ENCODE assay signal across 8 mouse cellular contexts in genomic region chr2:167219154-167219775, GRCm38 (mm10). TPM values are rescaled to one million over a fixed set of nuclear protein-coding genes. Genes with fewer than 3 reads are reported as not detected.
DNase-seq lines count a peak whose midpoint lies in the region; ATAC-seq and TF ChIP-seq lines count a peak whose summit lies in the region.

No protein-coding gene starts in this region.

- H3K36me3 ChIP-seq in hindbrain, embryonic 16.5 days (ENCODE audit: control insufficient read depth, insufficient read depth, low read length): no peaks in the 10 kb centered on the region

- no peaks in the 10 kb centered on the region; the same call in 1 of the 2 replicates for H3K4me1 ChIP-seq in hindbrain, embryonic 16.5 days (ENCODE audit: control insufficient read depth, insufficient read depth, low read depth, low read length)

- POLR2A ChIA-PET in Patski (lab: Charles Lee): no interaction called here

- ATAC-seq in Patski: peak; percentile 51
- peak; percentile 94 for ATAC-seq in hindbrain, embryonic 16.5 days
- ATAC-seq in megakaryocyte-erythroid progenitor cell, adult 5-6 weeks (replicated peaks; ENCODE audit: low FRiP score, low TSS enrichment, poor library complexity, severe bottlenecking): peak; percentile 77

- in situ Hi-C loops in Patski (cut with MboI; ENCODE audit: low pct_unique_long_range_greater_than_20kb): no loop called here

- no peak for DNase-seq in Patski (ENCODE audit: low read depth, low spot score)
- DNase-seq in cerebellum, adult 8-10 months: peak; percentile 84
- peak; percentile 78 to 96 for DNase-seq in frontal cortex, adult 2 months (ENCODE audit: extremely low spot score in 1 of 2, low spot score in 1 of 2)
- peak; percentile 78 for DNase-seq in left cerebral cortex, adult 11 months (ENCODE audit: low spot score)
- DNase-seq in right cerebral cortex, postnatal 25 days: peak; percentile 86
- peak; percentile 74 for DNase-seq in urinary bladder, postnatal 25 days (ENCODE audit: low spot score)

- peaks cover 12% of the 10 kb centered on the region for H3K27me3 ChIP-seq in Patski
- no peaks in the 10 kb centered on the region for H3K27me3 ChIP-seq in hindbrain, embryonic 16.5 days (replicated peaks; ENCODE audit: control insufficient read depth, insufficient read depth, low read length)

- H3K9me3 ChIP-seq in hindbrain, embryonic 16.5 days (ENCODE audit: control insufficient read depth, low read length): no peaks in the 10 kb centered on the region

- peak; percentile 83 for TF ChIP-seq CTCF in Patski (IDR thresholded peaks at IDR 0.05)

- H3K9ac ChIP-seq in hindbrain, embryonic 16.5 days (ENCODE audit: low read depth, low read length): peak overlapping the region; percentile 57

- CTCF ChIA-PET in Patski (lab: Charles Lee): interaction anchor here (0.8 to 5.6 kb wide), 7 partner anchors 9 to 200 kb away, joined by 3 to 88 read pairs (median 5); no protein-coding TSS in a partner anchor

- H3K4me3 ChIP-seq in hindbrain, embryonic 16.5 days (ENCODE audit: low read length): no peak overlapping the region

- 44% methylated on average over 8 of the region's 8 CpGs for WGBS in hindbrain, embryonic 16.5 days

- no peak overlapping the region for H3K27ac ChIP-seq in hindbrain, embryonic 16.5 days (ENCODE audit: low read depth, low read length)

- H3K4me2 ChIP-seq in hindbrain, embryonic 16.5 days (ENCODE audit: low read length): peak overlapping the region; percentile 45

RNA-seq across cellular contexts. Expression of gene Ptgis, which starts 21.1 kb away (rescaled TPM):
- 0.13 TPM for polyA plus RNA-seq in Patski (2021)
- 1.7 and 2.0 TPM in 2 replicates for polyA plus RNA-seq in frontal cortex, adult 2 months (2012; rRNA removed)
- 4.2 and 5.5 TPM in 2 replicates for polyA plus RNA-seq in hindbrain, embryonic 16.5 days (2015; fragmentation: Nextera tagmentation; extraction: Ambion mirVana)
- total RNA-seq in megakaryocyte-erythroid progenitor cell, adult 5-6 weeks (2014; fragmentation: Nextera tagmentation): not detected in 2 replicates
- total RNA-seq in megakaryocyte-erythroid progenitor cell, adult 5-6 weeks (2017): not detected in 2 replicates

RNA-seq across cellular contexts. Expression of gene Kcnb1, which starts 29.3 kb away (rescaled TPM):
- 1.5 TPM for polyA plus RNA-seq in Patski (2021)
- 58.2 and 58.9 TPM in 2 replicates for polyA plus RNA-seq in frontal cortex, adult 2 months (2012; rRNA removed)
- polyA plus RNA-seq in hindbrain, embryonic 16.5 days (2015; fragmentation: Nextera tagmentation; extraction: Ambion mirVana): 3.2 TPM in 2 replicates
- total RNA-seq in megakaryocyte-erythroid progenitor cell, adult 5-6 weeks (2014; fragmentation: Nextera tagmentation): 0.35 and 1.4 TPM in 2 replicates
- 0.04 TPM in 1 of 2 replicates, not detected in the other for total RNA-seq in megakaryocyte-erythroid progenitor cell, adult 5-6 weeks (2017)

Comparison
In these comparisons a context has a peak if more than half of its experiments do, and no peak if none do; other contexts are left out.
1. RNA of gene Kcnb1, which starts 29.3 kb away (polyA plus RNA-seq): 58.2 to 58.9 TPM in frontal cortex, adult 2 months; 3.2 TPM in hindbrain, embryonic 16.5 days and 1.5 TPM in Patski (single experiment); every median in the first group is over 10 times any median in the second.
2. Peak in every context shown above with its lines, with median percentiles within 50 percentile points of each other: ATAC-seq.